Mouse (Mus musculus) forebrain, embryonic 16.5 days (tissue): Measurements from ENCODE around the gene Nmrk1. TPM values are rescaled to one million over a fixed set of nuclear protein-coding genes. Genes with fewer than 3 reads are reported as not detected.
"Not testable (repeated sequence)": the region's sequence is repeated elsewhere in the genome, so short reads cannot be mapped to it uniquely, and the experiment has no call there.

Source experiments
- ATAC-seq: fragments of 200-750 bp; cut with Nextera tagmentation; 2 replicates; pipeline ENCODE4 v1.8.0; 2017; ENCODE audit warnings: mild to moderate bottlenecking, moderate library complexity
- H3K27ac ChIP-seq: fragments of 300-500 bp; sonication (generic); 2 replicates; pipeline ENCODE4 v1.5.1; 2014; ENCODE audit warnings: low read length, control low read depth
- H3K27me3 ChIP-seq: fragments of 300-500 bp; sonication (generic); replicated peaks from 2 replicates; pipeline ENCODE4 v1.6.1; 2014; ENCODE audit warnings: low read length; ENCODE audit not compliant: control insufficient read depth, insufficient read depth
- H3K36me3 ChIP-seq: fragments of 300-500 bp; sonication (generic); 2 replicates; pipeline ENCODE4 v1.6.1; 2014; ENCODE audit not compliant: control insufficient read depth, insufficient read depth
- H3K4me1 ChIP-seq: fragments of 300-500 bp; sonication (generic); replicated peaks from 2 replicates; pipeline ENCODE4 v1.6.1; 2014; ENCODE audit warnings: low read length; ENCODE audit not compliant: control insufficient read depth, insufficient read depth
- H3K4me2 ChIP-seq: fragments of 300-500 bp; sonication (generic); 2 replicates; pipeline ENCODE4 v1.6.1; 2014; ENCODE audit warnings: mild to moderate bottlenecking, low read length, control low read depth
- H3K4me3 ChIP-seq: fragments of 300-500 bp; sonication (generic); replicated peaks from 2 replicates; pipeline ENCODE4 v1.5.1; 2014; ENCODE audit warnings: mild to moderate bottlenecking, low read length, control low read depth
- H3K9ac ChIP-seq: fragments of 300-500 bp; sonication (generic); replicated peaks from 2 replicates; pipeline ENCODE4 v1.6.1; 2014; ENCODE audit warnings: low read depth, low read length, control low read depth
- H3K9me3 ChIP-seq: fragments of 300-500 bp; sonication (generic); 2 replicates; pipeline ENCODE4 v1.6.1; 2016; ENCODE audit warnings: low read length; ENCODE audit not compliant: control insufficient read depth
- WGBS: fragments of 180-500 bp; shearing (Covaris S2); extraction: QIAGEN DNeasy Blood & Tissue Kit; methylation state at CpG from one replicate; pipeline ENCODE4 v1.1.7; 2014; 5-methylcytosine and 5-hydroxymethylcytosine counted together
- polyA plus RNA-seq: library from polyadenylated mRNA; unstranded; fragments of >200 nt; fragmentation: Nextera tagmentation; extraction: Ambion mirVana; gene quantifications from 2 replicates; pipeline ENCODE4 v1.2.1, GENCODE M21; 2015

Nmrk1 gene
- polyA plus RNA-seq: 4.0 and 4.9 TPM in 2 replicates

DNA sequence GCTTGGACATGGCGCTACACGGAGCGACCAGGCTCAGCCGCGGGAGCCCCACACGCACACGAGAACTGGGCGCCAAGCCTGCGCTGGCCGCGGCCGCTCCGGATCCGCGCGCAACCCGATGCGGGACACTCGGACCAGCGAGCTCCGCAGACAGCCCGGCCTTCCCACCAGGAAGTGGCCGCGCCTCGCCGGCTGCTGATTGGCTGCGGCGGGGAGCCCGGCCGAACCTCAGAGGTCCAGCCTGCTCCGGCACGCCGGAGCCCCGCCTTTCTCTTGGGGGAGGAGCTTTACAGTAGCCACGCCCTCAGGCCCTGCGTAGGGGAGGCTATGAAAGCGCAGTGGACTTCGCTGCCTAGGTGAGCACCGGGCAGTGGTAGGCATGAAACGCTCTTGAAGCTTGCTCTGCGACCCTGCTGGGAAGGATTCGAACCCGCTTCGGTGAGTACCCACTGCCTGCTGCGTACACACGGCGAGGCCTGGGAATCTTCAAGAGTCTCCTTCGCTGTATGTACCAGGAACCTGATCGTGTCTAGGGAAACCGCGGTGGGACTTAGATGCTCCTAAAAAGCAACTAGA lies at the start of gene Nmrk1, which contains the start of gene Ostf1:
TSS of gene Nmrk1 (plus strand) at position 307 of the 576 bp plus-strand sequence.
TSS of gene Ostf1 (minus strand) at position 180 of the 576 bp plus-strand sequence.
- H3K4me1 ChIP-seq: peaks cover 7% of the 10 kb centered on the region; the same call in 1 of the 2 replicates
- WGBS: 1% methylated on average over 51 of the region's 51 CpGs
- peak within 1 kb of the TSS; percentile 63 for H3K9ac ChIP-seq
- H3K4me2 ChIP-seq: peak within 1 kb of the TSS; percentile 98
- H3K27me3 ChIP-seq: no peaks in the 10 kb centered on the region
- H3K27ac ChIP-seq: no peak within 1 kb of the TSS
- H3K9me3 ChIP-seq: no peaks in the 10 kb centered on the region
- ATAC-seq: peak; percentile 99
- no peaks in the 10 kb centered on the region for H3K36me3 ChIP-seq
- peak within 1 kb of the TSS; percentile 78 for H3K4me3 ChIP-seq

DNA sequence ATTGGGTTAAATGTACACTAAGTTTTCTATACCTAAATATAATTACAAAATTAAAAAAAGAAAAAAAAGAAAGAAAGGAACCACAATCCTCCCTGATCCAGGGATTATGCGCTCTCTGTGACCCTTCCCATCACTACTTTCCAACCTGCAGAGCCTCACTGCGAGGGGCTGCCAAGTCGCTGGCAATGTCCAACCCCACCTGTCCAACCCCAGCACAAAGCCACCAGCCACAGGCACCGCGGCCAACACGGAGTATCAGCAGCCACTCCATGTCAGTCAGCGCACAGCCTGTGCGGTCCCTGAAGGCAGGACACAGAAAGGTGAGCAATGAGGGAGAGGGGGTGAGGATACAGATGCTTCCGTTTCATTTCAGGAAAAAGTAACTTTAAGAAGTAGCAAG lies 49.5 kb upstream of the Nmrk1 start:
- ATAC-seq: no peak
- 94% methylated on average over 9 of the region's 9 CpGs for WGBS
- no peak overlapping the region for H3K4me2 ChIP-seq

GRCm38 (mm10) chr19:18582887-18583286 lies 48.9 kb upstream of the Nmrk1 start:
- Histone ChIP-seq H3K27ac (no peak overlapping the region), H3K4me1 (no peaks in the 10 kb centered on the region), H3K9me3 (no peaks in the 10 kb centered on the region), H3K27me3 (no peaks in the 10 kb centered on the region), H3K4me2 (no peak overlapping the region), H3K36me3 (no peaks in the 10 kb centered on the region), H3K4me3 (no peak overlapping the region), H3K9ac (no peak overlapping the region)
- no peak for ATAC-seq
- 96% methylated on average over 6 of the region's 6 CpGs for WGBS

More for the DNA sequence above, 49.5 kb upstream of the Nmrk1 start:
- no peak overlapping the region for H3K4me3 ChIP-seq
- H3K27ac ChIP-seq: no peak overlapping the region
- H3K9me3 ChIP-seq: no peaks in the 10 kb centered on the region
- H3K36me3 ChIP-seq: no peaks in the 10 kb centered on the region
- H3K4me1 ChIP-seq: no peaks in the 10 kb centered on the region
- no peaks in the 10 kb centered on the region for H3K27me3 ChIP-seq
- no peak overlapping the region for H3K9ac ChIP-seq

DNA sequence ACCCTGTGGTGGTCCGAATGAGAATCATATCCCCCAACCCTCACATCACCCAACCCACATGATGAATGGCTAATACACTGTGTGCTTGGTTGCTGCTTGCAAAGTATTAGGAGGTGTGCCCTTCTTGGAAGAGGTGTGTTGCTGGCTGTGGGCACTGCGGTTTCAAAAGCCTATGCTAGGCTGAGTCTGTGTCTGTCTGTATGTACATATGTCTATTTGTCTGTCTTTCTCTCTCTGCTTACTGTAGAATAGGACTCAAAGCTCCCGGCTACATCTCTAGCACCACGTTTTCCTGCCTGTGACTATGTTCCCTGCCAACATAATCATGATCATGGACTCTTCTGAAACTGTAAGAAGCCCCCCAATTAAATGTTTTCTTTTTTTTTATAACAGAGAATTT lies 48.0 kb upstream of the Nmrk1 start:
- H3K4me1 ChIP-seq: no peaks in the 10 kb centered on the region
- WGBS: 95% methylated on average over 4 of the region's 4 CpGs

DNA sequence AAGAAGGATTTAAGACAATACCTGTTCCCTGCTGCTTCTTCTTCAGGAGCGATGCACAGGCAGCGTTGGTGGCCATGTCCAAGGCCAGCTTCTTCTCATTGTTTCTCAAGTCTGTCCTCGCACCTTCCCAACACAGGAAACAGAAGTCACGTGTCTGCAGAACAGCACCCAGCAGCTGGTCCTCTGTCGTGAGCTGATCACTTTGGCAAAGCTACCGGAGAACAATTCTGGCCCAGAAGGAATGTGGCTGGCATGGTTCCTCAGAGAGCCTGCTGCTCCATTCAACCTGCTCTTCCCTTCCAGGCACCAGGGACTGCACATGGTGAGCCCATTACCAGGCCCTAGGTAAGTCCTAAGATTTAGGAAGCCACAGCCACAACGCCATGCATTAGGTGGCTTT lies 47.1 kb upstream of the Nmrk1 start:
- 85% methylated on average over 7 of the region's 7 CpGs for WGBS
- H3K36me3 ChIP-seq: no peaks in the 10 kb centered on the region
- no peaks in the 10 kb centered on the region for H3K27me3 ChIP-seq
- no peak for ATAC-seq
- H3K27ac ChIP-seq: no peak overlapping the region
- H3K9ac ChIP-seq: no peak overlapping the region
- no peak overlapping the region for H3K4me3 ChIP-seq
- no peaks in the 10 kb centered on the region for H3K9me3 ChIP-seq
- no peaks in the 10 kb centered on the region for H3K4me1 ChIP-seq
- H3K4me2 ChIP-seq: no peak overlapping the region

More for the DNA sequence above, 48.0 kb upstream of the Nmrk1 start:
- no peaks in the 10 kb centered on the region for H3K27me3 ChIP-seq
- no peak overlapping the region for H3K4me2 ChIP-seq
- H3K9ac ChIP-seq: no peak overlapping the region
- no peak for ATAC-seq
- H3K27ac ChIP-seq: no peak overlapping the region
- no peaks in the 10 kb centered on the region for H3K9me3 ChIP-seq
- no peaks in the 10 kb centered on the region for H3K36me3 ChIP-seq
- no peak overlapping the region for H3K4me3 ChIP-seq

DNA sequence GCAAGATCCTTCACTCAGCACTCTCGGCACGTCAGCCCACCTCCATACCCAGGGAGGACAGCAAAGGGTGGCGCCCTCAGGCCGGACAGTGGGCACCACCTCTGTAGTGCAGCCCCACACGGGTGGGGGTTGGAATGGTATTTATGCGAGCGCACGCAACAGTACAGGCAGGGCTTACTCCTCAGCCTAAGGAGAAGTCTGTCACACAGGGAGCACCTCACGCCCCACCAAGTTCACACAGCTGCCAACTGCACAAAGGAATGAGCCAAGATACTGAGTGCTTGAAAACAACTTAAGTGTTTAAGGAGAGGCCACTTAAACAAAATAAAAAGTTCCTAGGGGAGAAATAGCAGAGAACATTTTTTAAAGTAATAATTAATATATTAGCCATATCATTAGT lies 44.6 kb upstream of the Nmrk1 start:
- no peaks in the 10 kb centered on the region for H3K36me3 ChIP-seq
- no peak overlapping the region for H3K9ac ChIP-seq
- no peaks in the 10 kb centered on the region for H3K9me3 ChIP-seq
- H3K27ac ChIP-seq: no peak overlapping the region
- H3K4me2 ChIP-seq: no peak overlapping the region
- no peak overlapping the region for H3K4me3 ChIP-seq
- 85% methylated on average over 9 of the region's 9 CpGs for WGBS
- no peaks in the 10 kb centered on the region for H3K4me1 ChIP-seq
- no peaks in the 10 kb centered on the region for H3K27me3 ChIP-seq
- no peak for ATAC-seq

GRCm38 (mm10) chr19:18588243-18588642 lies 43.5 kb upstream of the Nmrk1 start:
- no peaks in the 10 kb centered on the region for H3K4me1 ChIP-seq
- no peak overlapping the region for H3K4me2 ChIP-seq
- H3K9me3 ChIP-seq: no peaks in the 10 kb centered on the region
- no peak overlapping the region for H3K9ac ChIP-seq
- no peaks in the 10 kb centered on the region for H3K36me3 ChIP-seq
- no peaks in the 10 kb centered on the region for H3K27me3 ChIP-seq
- 94% methylated on average over 1 of the region's 1 CpGs for WGBS
- H3K4me3 ChIP-seq: no peak overlapping the region
- ATAC-seq: no peak
- H3K27ac ChIP-seq: no peak overlapping the region

DNA sequence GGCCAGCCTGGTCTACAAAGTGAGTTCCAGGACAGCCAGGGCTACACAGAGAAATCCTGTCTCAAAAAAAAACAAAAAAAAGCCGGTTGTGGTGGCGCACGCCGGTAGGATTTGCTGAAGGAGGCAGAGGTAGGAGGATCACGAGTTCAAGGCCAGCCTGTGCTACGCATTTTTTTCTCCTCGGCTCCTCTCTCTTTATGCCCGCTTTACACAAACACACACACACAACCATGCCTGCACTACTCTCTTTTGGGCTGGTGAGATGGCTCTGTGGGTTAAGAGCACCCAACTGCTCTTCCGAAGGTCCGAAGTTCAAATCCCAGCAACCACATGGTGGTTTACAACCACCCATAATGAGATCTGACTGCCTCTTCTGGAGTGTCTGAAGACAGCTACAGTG lies 42.9 kb upstream of the Nmrk1 start:
- H3K4me3 ChIP-seq, H3K36me3 ChIP-seq, H3K9me3 ChIP-seq, H3K4me1 ChIP-seq, H3K4me2 ChIP-seq, H3K27me3 ChIP-seq, ATAC-seq, H3K27ac ChIP-seq, H3K9ac ChIP-seq: not testable (repeated sequence)
- WGBS: 96% methylated on average over 10 of the region's 10 CpGs

DNA sequence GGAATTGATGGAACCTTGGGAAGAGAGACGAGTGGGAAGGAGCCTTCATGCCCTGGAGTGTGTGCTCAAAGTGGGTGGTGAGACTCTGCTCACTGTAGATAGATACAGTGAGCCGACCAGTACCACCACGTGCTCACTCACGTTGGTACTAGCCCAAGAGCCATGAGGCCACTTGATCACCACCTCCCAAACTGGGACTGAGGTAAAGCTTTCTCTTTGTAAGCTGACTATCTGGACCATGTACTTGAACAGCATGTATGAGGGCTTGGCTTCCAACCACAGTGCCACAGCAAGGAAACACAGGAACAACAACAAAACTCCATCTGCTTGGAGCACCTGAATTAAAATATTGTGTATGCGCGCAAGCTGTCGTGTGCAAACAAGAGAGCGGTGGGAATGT lies 42.5 kb upstream of the Nmrk1 start:
- Histone ChIP-seq H3K4me3 (no peak overlapping the region), H3K36me3 (no peaks in the 10 kb centered on the region), H3K27me3 (no peaks in the 10 kb centered on the region), H3K27ac (no peak overlapping the region), H3K4me1 (no peaks in the 10 kb centered on the region), H3K9ac (no peak overlapping the region), H3K9me3 (no peaks in the 10 kb centered on the region), H3K4me2 (no peak overlapping the region)
- WGBS: 89% methylated on average over 8 of the region's 8 CpGs
- ATAC-seq: no peak

DNA sequence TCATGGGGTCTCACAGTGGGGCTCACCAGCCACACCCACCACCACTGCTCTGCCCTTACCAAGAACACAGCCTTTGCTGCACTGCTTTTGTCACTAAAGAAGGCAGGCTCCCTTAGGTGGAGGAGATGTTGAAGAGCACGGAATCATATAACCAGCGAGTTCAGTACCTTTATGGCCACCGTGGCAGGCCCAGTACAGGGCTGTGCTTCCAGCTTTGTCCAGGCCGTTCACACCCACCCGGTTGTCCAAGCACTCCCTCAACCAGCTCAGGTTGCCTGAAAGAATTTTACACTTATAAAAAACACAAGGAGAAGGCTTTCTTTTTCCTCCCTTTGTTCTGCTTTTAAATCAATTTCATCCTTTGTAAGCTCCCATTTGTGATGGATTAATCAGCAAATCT lies 41.5 kb upstream of the Nmrk1 start:
- 42% methylated on average over 5 of the region's 5 CpGs for WGBS
- Histone ChIP-seq H3K27ac (no peak overlapping the region), H3K9ac (no peak overlapping the region), H3K27me3 (no peaks in the 10 kb centered on the region), H3K4me2 (no peak overlapping the region), H3K4me1 (no peaks in the 10 kb centered on the region), H3K4me3 (no peak overlapping the region), H3K9me3 (no peaks in the 10 kb centered on the region), H3K36me3 (no peaks in the 10 kb centered on the region)
- ATAC-seq: no peak
